Mouse (Mus musculus) erythroblast, embryonic 14.5 days (primary cell): ENCODE measurements around the gene Pnpla2.

Experiments
- GATA1 ChIP-seq: IDR thresholded peaks from 2 replicates; pipeline ENCODE4 v1.6.1; 2012; ENCODE audit warnings: low read length, inconsistent platforms, mixed read lengths
- TAL1 ChIP-seq: IDR thresholded peaks from 3 replicates; pipeline ENCODE4 v1.6.1; 2012; ENCODE audit warnings: low read length, inconsistent platforms, mixed read lengths

- TF ChIP-seq TAL1 (no peak), GATA1 (no peak)
Observed at GRCm38 (mm10) chr7:141462333-141462821, 7.4 kb downstream of the Pnpla2 start.
